9 mouse cellular contexts compared by ENCODE assay signal in the genomic region with DNA sequence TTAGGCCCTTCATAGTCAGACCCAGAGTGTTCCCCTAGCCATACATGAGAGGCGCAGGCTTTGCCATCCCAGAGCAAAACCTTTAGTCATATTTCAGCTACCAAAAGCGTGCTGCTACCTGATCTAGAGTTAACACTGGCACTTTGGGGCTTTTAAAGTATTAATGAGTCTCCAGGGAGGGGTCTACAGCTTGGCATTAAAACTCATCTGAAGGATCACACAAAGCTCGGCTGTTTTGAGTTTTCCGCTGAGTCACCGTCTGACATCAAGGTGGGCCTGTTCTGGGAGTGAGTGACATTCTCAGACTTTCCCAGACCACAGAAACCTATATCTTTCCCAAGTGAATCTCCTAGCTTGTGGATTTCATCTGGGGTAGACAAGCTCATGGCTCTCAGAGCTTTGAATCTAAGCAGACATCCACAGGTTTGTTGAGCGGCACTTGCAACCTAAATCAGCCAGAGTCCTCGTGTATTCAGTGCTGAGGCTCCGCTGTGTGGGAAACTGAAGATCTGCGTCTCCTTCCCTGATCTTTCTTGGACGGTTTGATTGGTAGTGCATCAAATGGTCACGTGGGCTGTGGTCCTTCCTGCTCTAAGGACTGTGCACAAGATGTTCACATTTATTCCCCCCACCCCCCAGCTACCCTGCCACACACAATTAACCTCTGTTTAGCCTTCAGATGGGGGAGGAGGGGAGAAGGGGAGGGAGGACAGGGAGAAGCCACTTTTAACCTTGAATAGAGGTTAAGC. TPM values are rescaled to one million over a fixed set of nuclear protein-coding genes. Genes with fewer than 3 reads are reported as not detected.
A peak's percentile ranks its signal among the peaks of the same experiment; 100 is the strongest.
DNase-seq lines count a peak whose midpoint lies in the region; ATAC-seq lines count a peak whose summit lies in the region.
"Had no signal": no experiment of that assay in that cellular context is flagged by ENCODE, and none has a peak within 500 bp of the region (broad histone marks: within the 10 kb centered on the region; RNA-seq: fewer than 3 reads in every experiment).

No protein-coding gene starts in this region.

- H3K4me1 ChIP-seq in heart, embryonic 12.5 days (replicated peaks): peaks cover 64% of the 10 kb centered on the region
- peaks cover 34 to 51% of the 10 kb centered on the region in 2 experiments for H3K4me1 ChIP-seq in heart, embryonic 14.5 days (ENCODE audit: control insufficient read depth in 2 of 2, insufficient read depth in 2 of 2, low read length in 2 of 2)
- H3K4me1 ChIP-seq in midbrain, embryonic 13.5 days (replicated peaks): peaks cover 59% of the 10 kb centered on the region

- H3K36me3 ChIP-seq in heart, embryonic 12.5 days: no peaks in the 10 kb centered on the region
- H3K36me3 ChIP-seq in heart, embryonic 14.5 days (ENCODE audit: control insufficient read depth, insufficient read depth, low read length): no peaks in the 10 kb centered on the region
- H3K36me3 ChIP-seq in midbrain, embryonic 13.5 days: no peaks in the 10 kb centered on the region

- H3K4me3 ChIP-seq in heart, embryonic 12.5 days: no peak overlapping the region
- no peak overlapping the region for H3K4me3 ChIP-seq in heart, embryonic 14.5 days (ENCODE audit: control insufficient read depth in 1 of 2, insufficient read depth in 1 of 2, low read depth in 1 of 2, low read length in 2 of 2)
- H3K4me3 ChIP-seq in midbrain, embryonic 13.5 days (replicated peaks): peak overlapping the region; percentile 33

- H3K27me3 ChIP-seq in heart, embryonic 12.5 days (replicated peaks): no peaks in the 10 kb centered on the region
- H3K27me3 ChIP-seq in heart, embryonic 14.5 days (ENCODE audit: control insufficient read depth, insufficient read depth, low read length): no peaks in the 10 kb centered on the region
- H3K27me3 ChIP-seq in midbrain, embryonic 13.5 days: peaks cover 44% of the 10 kb centered on the region

- no peak for DNase-seq in heart, adult 18-20 months
- peak; percentile 87 for DNase-seq in R1 (ENCODE audit: low read depth, low spot score)
- DNase-seq in spleen, adult 18-20 months: no peak
- no peak for DNase-seq in kidney, postnatal 36 days
- no peak for DNase-seq in right cerebral cortex, adult 18-20 months

- no peak overlapping the region for H3K9ac ChIP-seq in heart, embryonic 12.5 days
- peak overlapping the region; percentile 47; the same call in 1 of the 2 replicates for H3K9ac ChIP-seq in heart, embryonic 14.5 days (ENCODE audit: low read length)
- peak overlapping the region; percentile 50; the same call in 1 of the 2 replicates for H3K9ac ChIP-seq in midbrain, embryonic 13.5 days (replicated peaks)

- H3K4me2 ChIP-seq in heart, embryonic 12.5 days: peak overlapping the region; percentile 39
- peak overlapping the region; percentile 43; the same call in 1 of the 2 replicates for H3K4me2 ChIP-seq in heart, embryonic 14.5 days (ENCODE audit: low read length)
- H3K4me2 ChIP-seq in midbrain, embryonic 13.5 days (replicated peaks): peak overlapping the region; percentile 53

- H3K9me3 ChIP-seq in heart, embryonic 12.5 days (replicated peaks): no peaks in the 10 kb centered on the region
- no peaks in the 10 kb centered on the region for H3K9me3 ChIP-seq in heart, embryonic 14.5 days (ENCODE audit: control insufficient read depth, low read length)
- H3K9me3 ChIP-seq in midbrain, embryonic 13.5 days: no peaks in the 10 kb centered on the region

- ATAC-seq in heart, embryonic 12.5 days (ENCODE audit: insufficient number of reproducible peaks, low FRiP score): no peak
- ATAC-seq in heart, embryonic 14.5 days (ENCODE audit: insufficient number of reproducible peaks, insufficient read depth, low FRiP score, low read depth): no peak
- peak; percentile 53 for ATAC-seq in midbrain, embryonic 13.5 days

- 52% methylated on average over 11 of the region's 11 CpGs for WGBS in heart, embryonic 12.5 days
- WGBS in heart, embryonic 14.5 days: 58% methylated on average over 11 of the region's 11 CpGs
- WGBS in midbrain, embryonic 13.5 days: 41% methylated on average over 11 of the region's 11 CpGs

- peak overlapping the region; percentile 52 for H3K27ac ChIP-seq in heart, embryonic 12.5 days (ENCODE audit: poor library complexity, severe bottlenecking)
- H3K27ac ChIP-seq in heart, embryonic 14.5 days (replicated peaks in 1 of 2; ENCODE audit: control insufficient read depth in 1 of 2, insufficient read depth in 1 of 2, low read depth in 2 of 2, low read length in 2 of 2): peak overlapping the region; percentile 51 to 70; a peak in 3 of 4 replicates
- peak overlapping the region; percentile 79 for H3K27ac ChIP-seq in midbrain, embryonic 13.5 days

RNA-seq across cellular contexts. Expression of a gene that starts 5.2 kb away (rescaled TPM):
- polyA plus RNA-seq in heart, embryonic 12.5 days (2016; fragmentation: Nextera tagmentation; extraction: Ambion mirVana): 21.2 and 25.4 TPM in 2 replicates
- 100 to 1,000 TPM; 186 to 203 TPM for total RNA-seq in heart, adult 18-20 months (2021)
- 77.0 and 85.0 TPM in 2 replicates for polyA plus RNA-seq in heart, embryonic 14.5 days (2014; fragmentation: Nextera tagmentation; extraction: Ambion mirVana)
- polyA plus RNA-seq in midbrain, embryonic 13.5 days (2015; fragmentation: Nextera tagmentation; extraction: Ambion mirVana): 72.8 and 84.5 TPM in 2 replicates
- total RNA-seq: hematopoietic stem cell, adult 5-6 weeks had no signal

RNA-seq across cellular contexts. Expression of a gene that starts 30.9 kb away (rescaled TPM):
- polyA plus RNA-seq in heart, embryonic 12.5 days (2016; fragmentation: Nextera tagmentation; extraction: Ambion mirVana): not detected in 2 replicates
- total RNA-seq in heart, adult 18-20 months (2021): not detected
- 0.49 TPM in 1 of 2 replicates, not detected in the other for polyA plus RNA-seq in heart, embryonic 14.5 days (2014; fragmentation: Nextera tagmentation; extraction: Ambion mirVana)
- not detected in 2 replicates for polyA plus RNA-seq in midbrain, embryonic 13.5 days (2015; fragmentation: Nextera tagmentation; extraction: Ambion mirVana)
- total RNA-seq: hematopoietic stem cell, adult 5-6 weeks had no signal
